Mouse (Mus musculus): ENCODE measurements around the gene Stum. TPM values are rescaled to one million over a fixed set of nuclear protein-coding genes. Genes with fewer than 3 reads are reported as not detected.

Stum gene
- polyA plus RNA-seq (2015; fragmentation: Nextera tagmentation; extraction: Ambion mirVana) = 38.6 and 43.0 TPM in 2 replicates

GRCm38 (mm10) chr1:180483399-180484291, at the start of gene Stum:
Gene Stum (minus strand): TSS chr1:180483504.

Other genes starting within 250 kb of the Stum start
- gene Psen2, start 220.1 kb downstream of the Stum start, polyA plus RNA-seq (2015; fragmentation: Nextera tagmentation; extraction: Ambion mirVana) = 24.8 and 27.1 TPM in 2 replicates
- 6.6 and 6.8 TPM in 2 replicates for gene Itpkb, start 153.0 kb downstream of the Stum start, polyA plus RNA-seq (2015; fragmentation: Nextera tagmentation; extraction: Ambion mirVana)
- gene Parp1, start 85.4 kb upstream of the Stum start, polyA plus RNA-seq (2015; fragmentation: Nextera tagmentation; extraction: Ambion mirVana) = 51.4 and 55.0 TPM in 2 replicates
- 3.6 and 4.2 TPM in 2 replicates for gene Lin9, start 157.6 kb upstream of the Stum start, polyA plus RNA-seq (2015; fragmentation: Nextera tagmentation; extraction: Ambion mirVana)
- not detected in 2 replicates for gene Mixl1, start 213.5 kb upstream of the Stum start, polyA plus RNA-seq (2015; fragmentation: Nextera tagmentation; extraction: Ambion mirVana)
- 20.6 and 21.7 TPM in 2 replicates for gene Acbd3, start 242.5 kb upstream of the Stum start, polyA plus RNA-seq (2015; fragmentation: Nextera tagmentation; extraction: Ambion mirVana)